In the genomic region with DNA sequence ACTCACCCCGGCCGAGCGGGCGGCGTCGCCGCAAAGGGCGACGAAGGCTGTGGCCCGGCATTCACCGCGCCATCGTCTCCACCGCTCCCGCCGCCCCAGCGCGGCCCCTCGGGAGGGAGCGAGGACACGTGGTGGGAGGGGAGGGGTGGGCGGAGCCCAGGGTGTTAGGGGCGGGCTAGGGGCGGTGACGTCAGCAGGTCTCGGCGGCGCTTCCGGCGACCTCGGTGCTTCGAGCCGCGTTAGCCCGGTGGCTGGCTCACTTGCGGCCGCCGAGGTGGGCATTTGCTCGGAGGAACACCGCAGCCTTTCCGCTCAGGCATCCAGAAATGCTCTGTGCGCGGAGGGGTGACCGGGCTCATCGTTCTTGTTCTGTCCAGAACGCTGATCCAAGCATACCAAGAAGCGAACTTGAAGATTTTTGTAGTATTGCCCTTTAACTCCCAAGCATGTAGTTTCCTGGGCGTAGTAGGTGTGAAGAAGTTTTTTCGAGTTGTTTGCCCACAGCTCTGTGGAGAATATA, we compare ENCODE assay signal across 8 mouse cellular contexts. TPM values are rescaled to one million over a fixed set of nuclear protein-coding genes. Genes with fewer than 3 reads are reported as not detected.
DNase-seq lines count a peak whose midpoint lies in the region; ATAC-seq and TF ChIP-seq lines count a peak whose summit lies in the region.

A gene (minus strand): TSS at position 163 of the 520 bp plus-strand sequence.

- H3K9me3 ChIP-seq in limb, embryonic 14.5 days (ENCODE audit: control insufficient read depth, low read length), result peaks cover 10% of the 10 kb centered on the region
- H3K9me3 ChIP-seq in midbrain, embryonic 16.5 days (replicated peaks; ENCODE audit: control insufficient read depth, low read length, poor library complexity, severe bottlenecking), result peaks cover 3% of the 10 kb centered on the region; the same call in 1 of the 2 replicates

- peaks cover 11% of the 10 kb centered on the region for H3K4me1 ChIP-seq in limb, embryonic 14.5 days (ENCODE audit: control insufficient read depth, insufficient read depth, low read length)
- H3K4me1 ChIP-seq in midbrain, embryonic 16.5 days (ENCODE audit: control insufficient read depth, insufficient read depth, low read length), result peaks cover 14% of the 10 kb centered on the region

- H3K4me3 ChIP-seq in limb, embryonic 14.5 days (replicated peaks; ENCODE audit: low read length), result peak within 1 kb of the TSS; percentile 83
- H3K4me3 ChIP-seq in midbrain, embryonic 16.5 days (ENCODE audit: low read depth, low read length), result peak within 1 kb of the TSS; percentile 87

- peak within 1 kb of the TSS; percentile 90 for H3K9ac ChIP-seq in limb, embryonic 14.5 days (ENCODE audit: low read depth, low read length, severe bottlenecking)
- peak within 1 kb of the TSS; percentile 97 for H3K9ac ChIP-seq in midbrain, embryonic 16.5 days (ENCODE audit: low read depth, low read length)

- peak; percentile 79 to 82 for DNase-seq in heart, adult 18-20 months
- no peak for DNase-seq in heart, adult 11 months
- peak; percentile 84 for DNase-seq in embryo, embryonic 11.5 days (ENCODE audit: low read depth, low spot score)
- no peak for DNase-seq in gonadal fat pad, adult 2 months (ENCODE audit: low read depth)
- DNase-seq in kidney, adult 11 months, result peak; percentile 40
- DNase-seq in limb, embryonic 14.5 days (ENCODE audit: low spot score), result peak; percentile 87
- peak; percentile 53 to 80 for DNase-seq in spleen, postnatal 10 days (ENCODE audit: low spot score in 2 of 2)

- 2% methylated on average over 28 of the region's 49 CpGs for WGBS in limb, embryonic 14.5 days
- WGBS in midbrain, embryonic 16.5 days, result 7% methylated on average over 26 of the region's 49 CpGs

- peak; percentile 51; the same call in 1 of the 2 replicates for TF ChIP-seq POLR2A in limb, embryonic 14.5 days (IDR thresholded peaks at IDR 0.05; ENCODE audit: borderline replicate concordance, extremely low read depth, insufficient read depth, insufficient read length)

- H3K36me3 ChIP-seq in limb, embryonic 14.5 days (ENCODE audit: control insufficient read depth, insufficient read depth, low read length), result peaks cover 20% of the 10 kb centered on the region
- H3K36me3 ChIP-seq in midbrain, embryonic 16.5 days (ENCODE audit: control insufficient read depth, insufficient read depth, low read length), result peaks cover 3% of the 10 kb centered on the region

- H3K27ac ChIP-seq in limb, embryonic 14.5 days (replicated peaks; ENCODE audit: low read depth, low read length), result peak within 1 kb of the TSS; percentile 77
- H3K27ac ChIP-seq in midbrain, embryonic 16.5 days (ENCODE audit: low read length), result peak within 1 kb of the TSS; percentile 84

- no peaks in the 10 kb centered on the region for H3K27me3 ChIP-seq in limb, embryonic 14.5 days (ENCODE audit: control insufficient read depth, insufficient read depth, low read length)
- no peaks in the 10 kb centered on the region for H3K27me3 ChIP-seq in midbrain, embryonic 16.5 days (ENCODE audit: control insufficient read depth, insufficient read depth, low read depth, low read length)

- ATAC-seq in limb, embryonic 14.5 days (ENCODE audit: low FRiP score, low read depth), result peak; percentile 93
- ATAC-seq in midbrain, embryonic 16.5 days, result peak; percentile 94

- H3K4me2 ChIP-seq in limb, embryonic 14.5 days (replicated peaks; ENCODE audit: low read depth, low read length, severe bottlenecking), result peak within 1 kb of the TSS; percentile 78
- H3K4me2 ChIP-seq in midbrain, embryonic 16.5 days (ENCODE audit: low read length), result peak within 1 kb of the TSS; percentile 91

RNA-seq across cellular contexts. Expression of the gene that starts here (rescaled TPM):
- 10 to 100 TPM; 13.8 to 14.1 TPM for total RNA-seq in heart, adult 18-20 months (2021)
- polyA plus RNA-seq in gonadal fat pad, adult 2 months (2012; rRNA removed), result 14.1 and 14.5 TPM in 2 replicates
- polyA plus RNA-seq in limb, embryonic 14.5 days (2012; rRNA removed), result 26.8 and 28.4 TPM in 2 replicates
- polyA plus RNA-seq in limb, embryonic 14.5 days (2014; fragmentation: Nextera tagmentation; extraction: Ambion mirVana), result 21.7 and 26.2 TPM in 2 replicates
- polyA plus RNA-seq in midbrain, embryonic 16.5 days (2015; fragmentation: Nextera tagmentation; extraction: Ambion mirVana), result 38.4 and 41.5 TPM in 2 replicates

Comparison
In these comparisons a context has a peak if more than half of its experiments do, and no peak if none do; other contexts are left out.
1. DNase-seq: peak in heart, adult 18-20 months (2 of 2), embryo, embryonic 11.5 days (single experiment), kidney, adult 11 months (single experiment), limb, embryonic 14.5 days (single experiment) and spleen, postnatal 10 days (2 of 2); none in heart, adult 11 months (single experiment) and gonadal fat pad, adult 2 months (single experiment).